9 mouse cellular contexts compared by ENCODE assay signal in the genomic region with DNA sequence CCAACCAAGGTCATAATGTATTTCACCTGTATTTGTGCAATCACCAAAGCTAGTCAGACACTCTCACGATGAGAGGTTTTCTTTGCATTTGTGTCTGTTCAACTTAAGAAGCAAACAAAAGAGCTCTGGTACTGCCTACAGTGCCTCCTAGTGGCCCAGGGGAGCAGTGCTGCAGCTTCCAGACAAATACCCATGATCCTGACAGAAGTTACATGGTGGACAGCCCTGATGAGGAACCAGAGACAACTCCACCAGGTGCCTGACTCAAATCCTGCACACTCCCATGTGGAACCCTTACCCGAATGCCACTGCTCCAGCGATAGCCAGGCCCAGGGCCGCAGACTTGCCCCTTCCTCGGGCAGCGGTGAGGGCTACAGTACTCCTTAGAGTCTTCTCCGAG. TPM values are rescaled to one million over a fixed set of nuclear protein-coding genes. Genes with fewer than 3 reads are reported as not detected.
DNase-seq lines count a peak whose midpoint lies in the region; ATAC-seq lines count a peak whose summit lies in the region.
"Had no signal": no experiment of that assay in that cellular context is flagged by ENCODE, and none has a peak within 500 bp of the region (broad histone marks: within the 10 kb centered on the region; RNA-seq: fewer than 3 reads in every experiment).

No protein-coding gene starts in this region.

- H3K9ac ChIP-seq in liver, embryonic 12.5 days: no peak overlapping the region
- H3K9ac ChIP-seq in midbrain, embryonic 14.5 days (replicated peaks; ENCODE audit: low read length): no peak overlapping the region

- ATAC-seq in liver, embryonic 12.5 days: no peak
- no peak for ATAC-seq in midbrain, embryonic 14.5 days (ENCODE audit: low FRiP score, low TSS enrichment)

- H3K4me2 ChIP-seq in liver, embryonic 12.5 days: no peak overlapping the region
- H3K4me2 ChIP-seq in midbrain, embryonic 14.5 days (ENCODE audit: low read length): no peak overlapping the region

- no peaks in the 10 kb centered on the region for H3K9me3 ChIP-seq in liver, embryonic 12.5 days (replicated peaks)
- no peaks in the 10 kb centered on the region for H3K9me3 ChIP-seq in midbrain, embryonic 14.5 days (ENCODE audit: control insufficient read depth, low read length)

- no peak overlapping the region for H3K27ac ChIP-seq in liver, embryonic 12.5 days
- no peak overlapping the region for H3K27ac ChIP-seq in midbrain, embryonic 14.5 days (replicated peaks; ENCODE audit: low read depth, low read length)

- H3K36me3 ChIP-seq in liver, embryonic 12.5 days: peaks cover 97% of the 10 kb centered on the region
- peaks cover 54% of the 10 kb centered on the region for H3K36me3 ChIP-seq in midbrain, embryonic 14.5 days (ENCODE audit: control insufficient read depth, insufficient read depth, low read length)

- 76% methylated on average over 7 of the region's 7 CpGs for WGBS in liver, embryonic 12.5 days (ENCODE audit: insufficient replicate concordance)
- 81% methylated on average over 7 of the region's 7 CpGs for WGBS in midbrain, embryonic 14.5 days

- H3K4me1 ChIP-seq in liver, embryonic 12.5 days: peaks cover 19% of the 10 kb centered on the region
- H3K4me1 ChIP-seq in midbrain, embryonic 14.5 days (ENCODE audit: control insufficient read depth, insufficient read depth, low read length): no peaks in the 10 kb centered on the region

- DNase-seq in liver: peak; percentile 59
- peak; percentile 63 for DNase-seq in T-cell, adult 2 months (ENCODE audit: low spot score)
- DNase-seq in cerebellum, postnatal 14 days: peak; percentile 82 to 87
- peak; percentile 8 for DNase-seq in gastrocnemius, postnatal 25 days
- DNase-seq in left cerebral cortex, adult 18-20 months (ENCODE audit: low spot score in 2 of 2): peak; percentile 61 to 66
- peak; percentile 84 for DNase-seq in midbrain, embryonic 14.5 days
- DNase-seq in thymus, adult 18-20 months: peak; percentile 34 to 42

- no peak overlapping the region for H3K4me3 ChIP-seq in liver, embryonic 12.5 days
- no peak overlapping the region for H3K4me3 ChIP-seq in midbrain, embryonic 14.5 days (replicated peaks; ENCODE audit: low read depth, low read length)
- H3K4me3 ChIP-seq: myocyte had no signal

- no peaks in the 10 kb centered on the region for H3K27me3 ChIP-seq in liver, embryonic 12.5 days (replicated peaks)
- no peaks in the 10 kb centered on the region for H3K27me3 ChIP-seq in midbrain, embryonic 14.5 days (ENCODE audit: control insufficient read depth, insufficient read depth, low read length)

RNA-seq across cellular contexts. Expression of a gene that starts 17.1 kb away (rescaled TPM):
- 35.0 and 35.3 TPM in 2 replicates for polyA plus RNA-seq in liver, embryonic 12.5 days (2016; fragmentation: Nextera tagmentation; extraction: Ambion mirVana)
- total RNA-seq in gastrocnemius, postnatal 25 days (2021): 10 to 100 TPM; 14.7 to 15.3 TPM
- 10 to 100 TPM; 30.6 to 33.2 TPM for total RNA-seq in left cerebral cortex, adult 18-20 months (2021)
- 18.0 and 21.6 TPM in 2 replicates for polyA plus RNA-seq in midbrain, embryonic 14.5 days (2014; fragmentation: Nextera tagmentation; extraction: Ambion mirVana)

RNA-seq across cellular contexts. Expression of a gene that starts 53.5 kb away (rescaled TPM):
- polyA plus RNA-seq in liver, embryonic 12.5 days (2016; fragmentation: Nextera tagmentation; extraction: Ambion mirVana): 235 and 238 TPM in 2 replicates
- total RNA-seq in gastrocnemius, postnatal 25 days (2021): 100 to 1,000 TPM; 108 to 110 TPM
- total RNA-seq in left cerebral cortex, adult 18-20 months (2021): 100 to 1,000 TPM; 288 to 316 TPM
- polyA plus RNA-seq in midbrain, embryonic 14.5 days (2014; fragmentation: Nextera tagmentation; extraction: Ambion mirVana): 309 and 484 TPM in 2 replicates

Comparison
In these comparisons a context has a peak if more than half of its experiments do, and no peak if none do; other contexts are left out.
1. DNase-seq: peak in every context shown above with its lines; median percentile 84 in cerebellum, postnatal 14 days; 84 in midbrain, embryonic 14.5 days; 64 in left cerebral cortex, adult 18-20 months; 63 in T-cell, adult 2 months; 59 in liver; 38 in thymus, adult 18-20 months; 8 in gastrocnemius, postnatal 25 days.